Mouse (Mus musculus): ENCODE data around the gene Tspan5.

DNA sequence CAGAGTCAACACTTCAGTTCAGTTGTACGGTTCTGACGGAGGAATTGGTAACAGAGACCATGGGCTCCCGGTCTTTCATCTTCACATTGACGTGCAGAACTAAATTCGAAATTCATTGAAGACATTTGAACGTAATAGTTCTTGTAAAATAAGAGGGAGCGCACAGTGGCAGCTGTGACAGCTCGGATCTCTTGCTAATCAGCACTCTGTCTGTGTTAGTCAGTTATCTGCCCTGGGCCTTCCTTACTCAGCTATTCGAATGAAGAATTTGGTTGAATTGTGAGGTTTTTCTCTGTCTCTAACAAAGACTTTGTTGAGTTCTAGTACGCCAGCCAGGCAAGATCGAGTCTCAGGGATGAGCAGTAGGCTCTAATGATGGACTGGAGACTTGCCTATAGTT lies 3.1 kb downstream of the Tspan5 start:
- TF ChIP-seq CTCF (IDR thresholded peaks at IDR 0.05; ENCODE audit: extremely low read depth, insufficient read depth, low read length): no peak
- no peak for TF ChIP-seq POLR2A (IDR thresholded peaks at IDR 0.05; ENCODE audit: extremely low read depth, insufficient read depth, low read length)

Data from cortical plate, adult 2 months (tissue).